Mouse (Mus musculus) Patski (cell line): ENCODE results near the gene Supt20. TPM values are rescaled to one million over a fixed set of nuclear protein-coding genes. Genes with fewer than 3 reads are reported as not detected.
"Not testable (repeated sequence)": the region's sequence is repeated elsewhere in the genome, so short reads cannot be mapped to it uniquely, and the experiment has no call there.

Experiments
- ATAC-seq: fragments of 100-300 bp; one replicate; pipeline ENCODE4 v1.8.0; 2021
- CTCF ChIA-PET: fragments of 350-600 bp; sonication (Branson Sonifier 250); formaldehyde crosslinking; loops from one replicate; lab custom pipeline; 2022; ENCODE audit warnings: inconsistent platforms; lab: Charles Lee
- POLR2A ChIA-PET: fragments of 350-600 bp; sonication (Branson Sonifier 250); formaldehyde crosslinking; loops from one replicate; lab custom pipeline; 2022; ENCODE audit warnings: antibody characterized with exemption, inconsistent platforms; lab: Charles Lee
- DNase-seq: peaks from one replicate; pipeline ENCODE4 v3.0.0-alpha.2; 2011; ENCODE audit warnings: low read depth, low spot score
- H3K27me3 ChIP-seq: fragments of 371-371 bp; one replicate; pipeline ENCODE4 v1.5.1; 2021
- CTCF ChIP-seq: fragments of 100-300 bp; IDR thresholded peaks from one replicate; pipeline ENCODE4 v1.5.1; 2021
- in situ Hi-C: fragments of 300-500 bp; cut with MboI; formaldehyde crosslinking; loops from 3 replicates; pipeline ENCODE4 v1.11.1; 2018; ENCODE audit warnings: low pct_unique_long_range_greater_than_20kb, mixed read lengths
- polyA plus RNA-seq: library from polyadenylated mRNA; unstranded; gene quantifications from one replicate; pipeline ENCODE4 v1.2.3, GENCODE M21; 2021

Supt20 gene
- polyA plus RNA-seq, 1 experiment from 2014 or later, result 85.0 TPM

DNA sequence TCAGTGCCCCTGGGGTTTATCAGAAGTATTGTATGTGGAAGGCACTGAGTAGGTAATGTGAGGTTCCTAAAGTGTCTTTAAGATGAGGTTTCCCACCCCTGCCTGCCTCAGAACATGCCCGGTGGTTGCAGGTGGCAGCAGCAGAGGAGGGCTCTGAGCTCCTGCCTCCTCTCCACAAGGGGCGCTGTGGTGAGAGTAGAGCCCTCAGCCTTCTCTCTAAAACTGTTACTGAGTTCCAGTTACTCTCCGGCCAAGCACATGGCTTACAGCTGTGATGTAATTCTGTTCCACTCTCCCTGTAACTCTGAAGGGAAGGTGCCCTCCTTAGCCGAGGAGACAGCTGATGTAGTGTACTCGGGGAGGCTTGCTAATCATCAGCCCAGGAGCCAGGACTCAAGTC, 53.2 kb downstream of the Supt20 start:
- ChIA-PET POLR2A (interaction anchor here (1.2 kb wide), 1 partner anchor 10 kb away, joined by 4 read pairs; the partner anchor contains the start of genes Alg5 and Exosc8), CTCF (interaction anchor here (0.7 to 1.8 kb wide), 5 partner anchors 10 to 44 kb away, joined by 3 to 13 read pairs (median 3); partner anchors contain the start of genes Alg5 and Exosc8)
- ATAC-seq (peak; percentile 64), DNase-seq (no peak)
- TF ChIP-seq CTCF, result no peak
- H3K27me3 ChIP-seq, result no peaks in the 10 kb centered on the region
- in situ Hi-C loops, result no loop called here

DNA sequence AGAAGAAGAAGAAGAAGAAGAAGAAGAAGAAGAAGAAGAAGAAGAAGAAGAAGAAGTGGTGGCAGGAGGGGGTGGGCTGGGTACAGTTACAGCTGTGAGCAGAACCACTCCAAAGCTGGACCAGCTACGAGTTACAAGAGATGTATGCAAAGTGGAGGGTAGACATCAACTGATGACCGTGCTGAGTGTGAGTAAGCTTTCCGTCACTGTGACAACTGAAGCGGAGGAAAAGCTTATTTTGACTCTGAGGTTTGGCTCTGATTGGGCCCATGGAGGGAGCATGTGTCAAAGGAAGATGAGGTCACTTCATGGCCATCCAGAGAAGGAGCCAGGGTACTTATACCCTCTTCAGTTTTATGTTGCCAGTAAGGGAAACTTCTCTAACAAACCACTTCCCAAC, 60.8 kb downstream of the Supt20 start:
- ATAC-seq (peak; percentile 23), DNase-seq (no peak)
- H3K27me3 ChIP-seq, result no peaks in the 10 kb centered on the region
- CTCF ChIA-PET, result interaction anchor here (0.9 kb wide), 1 partner anchor 63 kb away, joined by 3 read pairs; no protein-coding TSS in a partner anchor
- POLR2A ChIA-PET, result no interaction called here
- in situ Hi-C loops, result no loop called here
- no peak for TF ChIP-seq CTCF

DNA sequence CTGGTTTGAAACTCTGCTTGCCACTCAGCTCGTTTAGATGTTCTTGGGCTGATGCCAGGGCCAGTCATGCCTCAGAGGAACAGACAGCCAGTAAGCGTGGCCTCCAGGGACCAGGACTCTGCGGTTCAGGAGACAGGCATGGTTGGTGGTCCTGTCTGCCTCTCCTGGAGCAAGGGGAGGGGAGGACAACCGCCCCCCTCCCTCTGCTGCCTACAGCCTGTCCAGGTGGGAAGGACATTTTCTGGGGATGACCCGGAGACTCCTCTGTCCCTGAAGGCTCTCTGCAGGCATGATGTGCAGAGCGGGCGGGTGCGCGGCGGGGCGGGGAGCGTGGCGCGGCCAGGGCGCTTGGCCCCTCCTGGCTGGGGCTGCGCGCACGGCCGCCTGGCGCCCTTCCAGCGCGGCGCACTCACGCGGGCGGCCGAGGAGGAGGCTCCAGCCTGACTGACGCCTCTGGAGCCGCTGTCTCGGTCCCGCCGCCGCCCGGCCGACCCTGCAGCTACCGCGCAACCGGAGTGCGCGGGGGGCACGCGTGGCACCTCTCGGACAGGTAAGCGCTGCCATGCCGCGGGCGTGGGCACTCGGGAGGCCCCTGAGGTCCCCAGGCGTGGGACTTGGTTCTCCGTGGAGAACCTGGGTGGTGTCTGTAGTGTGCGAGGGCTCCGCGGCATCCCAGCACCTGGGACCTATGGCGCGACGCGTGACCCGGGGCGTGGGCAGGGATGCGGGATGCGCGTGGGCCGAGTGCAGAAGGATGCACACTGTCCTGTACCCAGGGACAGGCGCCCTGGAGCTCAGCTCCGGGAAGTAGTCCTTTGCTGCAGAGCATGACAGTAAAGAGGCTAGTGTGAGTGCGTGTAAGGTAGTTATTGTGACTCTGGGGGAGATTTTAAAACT, 62.8 kb downstream of the Supt20 start, which contains the start of gene Smad9:
Smad9 (plus strand) TSS at position 438 of the 897 bp plus-strand sequence.
- ATAC-seq, result peak; percentile 85
- ChIA-PET CTCF (interaction anchor here (0.8 kb wide), 1 partner anchor 56 kb away, joined by 3 read pairs; no protein-coding TSS in a partner anchor), POLR2A (no interaction called here)
- no peak for TF ChIP-seq CTCF
- no peaks in the 10 kb centered on the region for H3K27me3 ChIP-seq
- DNase-seq, result peak; percentile 64
- in situ Hi-C loops, result no loop called here

DNA sequence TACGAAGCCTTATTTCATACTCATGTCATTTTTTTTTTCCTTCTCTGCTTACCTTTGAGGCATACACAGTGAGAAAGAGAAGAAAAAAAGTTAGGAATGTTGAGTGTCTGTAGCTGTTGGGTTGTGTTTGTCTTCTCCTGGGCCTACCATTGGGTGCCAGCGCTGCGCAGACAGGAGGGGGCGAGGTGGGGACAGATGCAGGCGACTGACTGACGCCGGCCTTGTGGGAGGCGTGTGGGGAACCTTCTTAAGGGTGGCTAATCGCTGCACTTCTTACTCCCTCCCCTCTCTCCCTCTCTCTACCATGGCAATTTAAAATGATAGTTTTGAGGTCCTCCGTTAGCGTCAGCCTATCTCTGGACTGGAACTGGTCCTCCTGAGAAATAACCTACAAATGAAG, 63.5 kb downstream of the Supt20 start:
- DNase-seq (no peak), ATAC-seq (peak; percentile 36)
- in situ Hi-C loops, result no loop called here
- ChIA-PET POLR2A (no interaction called here), CTCF (interaction anchor here (0.6 to 0.8 kb wide), 2 partner anchors 8 to 56 kb away, joined by 3 read pairs; no protein-coding TSS in a partner anchor)
- H3K27me3 ChIP-seq, result no peaks in the 10 kb centered on the region
- TF ChIP-seq CTCF, result no peak

DNA sequence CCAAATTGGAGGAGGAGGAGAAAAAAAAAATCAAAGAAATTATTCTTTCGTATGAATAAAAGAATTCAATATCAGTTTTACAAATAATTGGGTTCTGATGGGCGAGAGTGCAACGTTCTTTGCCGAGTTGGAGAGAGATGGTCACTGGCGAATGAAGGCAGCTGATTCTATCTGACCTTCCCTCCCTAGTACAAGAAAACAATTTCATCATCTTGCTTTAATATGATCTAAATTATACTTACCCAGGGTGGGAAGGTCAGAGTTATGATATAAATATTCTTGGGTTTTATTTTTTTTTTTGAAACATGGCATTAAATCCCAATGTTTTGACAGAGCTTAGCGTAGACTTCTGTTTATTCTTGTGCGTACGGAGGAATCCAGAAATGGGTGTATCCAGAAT, 64.8 kb downstream of the Supt20 start:
- TF ChIP-seq CTCF, result no peak
- no peaks in the 10 kb centered on the region for H3K27me3 ChIP-seq
- POLR2A ChIA-PET, result no interaction called here
- CTCF ChIA-PET, result interaction anchor here (1.5 kb wide), 1 partner anchor 22 kb away, joined by 4 read pairs; the partner anchor contains the start of gene Alg5
- ATAC-seq, result no peak
- DNase-seq, result no peak
- in situ Hi-C loops, result no loop called here

DNA sequence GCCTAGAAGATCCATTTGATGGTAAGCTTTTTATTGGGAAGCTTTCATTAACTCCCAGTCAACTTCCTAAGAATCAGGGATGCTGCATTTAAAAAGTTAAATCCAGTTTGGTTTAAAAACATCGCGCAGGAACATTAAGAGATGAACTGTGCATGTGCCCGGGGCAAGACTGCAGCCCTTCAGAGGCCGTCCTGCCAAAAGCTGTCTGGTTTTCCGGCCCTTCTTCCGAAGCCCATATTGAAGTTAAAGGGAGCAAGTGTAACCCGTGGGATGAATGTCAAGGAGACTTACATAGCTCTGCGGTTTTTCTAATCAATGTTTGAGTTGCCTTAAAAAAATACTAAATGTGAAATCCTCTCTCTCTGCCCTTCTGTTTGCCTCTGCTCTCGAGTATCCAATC, 66.6 kb downstream of the Supt20 start:
- no peaks in the 10 kb centered on the region for H3K27me3 ChIP-seq
- in situ Hi-C loops, result no loop called here
- TF ChIP-seq CTCF, result no peak
- CTCF ChIA-PET, result interaction anchor here (1.2 kb wide), 1 partner anchor 13 kb away, joined by 3 read pairs; no protein-coding TSS in a partner anchor
- no peak for DNase-seq
- POLR2A ChIA-PET, result no interaction called here
- no peak for ATAC-seq

DNA sequence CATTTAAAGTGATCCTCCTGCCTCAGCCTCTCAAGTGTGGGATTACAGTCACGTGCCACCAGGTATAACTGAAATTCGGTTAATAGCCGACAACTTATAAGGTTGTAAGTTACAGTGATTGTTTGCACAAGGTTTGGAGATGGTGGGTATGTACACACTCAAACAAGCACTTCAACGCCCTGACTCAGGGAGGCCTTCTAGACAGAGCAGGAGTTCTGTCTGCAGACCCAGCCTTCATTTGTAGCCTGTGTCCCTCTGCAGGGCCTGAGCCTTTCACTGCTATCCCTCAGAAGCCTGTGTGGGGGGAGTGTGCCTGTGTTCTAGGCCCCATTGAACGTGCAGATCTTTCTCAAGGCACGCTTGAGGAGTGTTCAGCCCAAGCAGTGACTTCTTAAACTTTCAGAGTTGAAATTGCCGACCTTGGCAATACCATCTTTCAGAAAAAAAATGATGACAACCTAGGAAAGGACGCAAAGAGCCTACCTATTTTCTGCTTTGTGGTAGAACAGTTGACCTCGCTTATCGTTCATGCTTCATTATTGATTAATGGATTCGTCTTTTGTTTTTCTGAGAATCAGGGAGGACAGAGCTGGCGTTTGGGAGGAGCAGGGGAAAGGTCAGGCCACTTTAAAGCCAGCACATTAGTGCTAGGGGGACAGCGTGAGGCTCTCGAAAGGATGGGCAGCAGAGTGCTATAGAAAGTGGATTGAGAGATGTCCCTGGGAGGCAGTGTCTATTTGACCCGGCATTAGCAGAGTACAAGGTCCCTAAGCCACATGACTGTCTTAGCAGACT, 67.9 kb downstream of the Supt20 start:
- CTCF ChIA-PET, result no interaction called here
- no peak for ATAC-seq
- no peak for DNase-seq
- in situ Hi-C loops, result no loop called here
- no peak for TF ChIP-seq CTCF
- H3K27me3 ChIP-seq, result no peaks in the 10 kb centered on the region
- POLR2A ChIA-PET, result no interaction called here

DNA sequence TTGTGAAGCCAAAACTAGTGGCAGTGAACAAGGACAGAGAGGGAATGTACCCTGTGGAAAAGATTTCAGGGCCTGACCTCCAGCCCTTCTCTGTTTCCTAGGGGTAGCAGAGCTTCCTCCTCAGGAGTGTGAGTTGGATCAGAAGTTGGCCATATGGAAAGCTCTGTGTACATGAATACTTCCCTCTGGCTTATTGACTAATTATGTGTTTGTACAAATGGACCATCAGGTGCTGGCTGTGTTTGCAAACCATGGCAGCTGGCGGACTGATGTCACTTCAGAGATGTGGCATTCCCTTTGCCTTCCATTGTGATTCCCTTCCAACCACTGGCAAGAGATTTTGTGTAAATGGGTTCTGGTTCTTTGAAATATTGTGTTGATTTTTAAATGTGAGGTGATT, 68.7 kb downstream of the Supt20 start:
- no peaks in the 10 kb centered on the region for H3K27me3 ChIP-seq
- in situ Hi-C loops, result no loop called here
- ChIA-PET POLR2A (no interaction called here), CTCF (interaction anchor here (1.1 kb wide), 1 partner anchor 10 kb away, joined by 4 read pairs; no protein-coding TSS in a partner anchor)
- TF ChIP-seq CTCF, result no peak
- no peak for DNase-seq
- ATAC-seq, result no peak

DNA sequence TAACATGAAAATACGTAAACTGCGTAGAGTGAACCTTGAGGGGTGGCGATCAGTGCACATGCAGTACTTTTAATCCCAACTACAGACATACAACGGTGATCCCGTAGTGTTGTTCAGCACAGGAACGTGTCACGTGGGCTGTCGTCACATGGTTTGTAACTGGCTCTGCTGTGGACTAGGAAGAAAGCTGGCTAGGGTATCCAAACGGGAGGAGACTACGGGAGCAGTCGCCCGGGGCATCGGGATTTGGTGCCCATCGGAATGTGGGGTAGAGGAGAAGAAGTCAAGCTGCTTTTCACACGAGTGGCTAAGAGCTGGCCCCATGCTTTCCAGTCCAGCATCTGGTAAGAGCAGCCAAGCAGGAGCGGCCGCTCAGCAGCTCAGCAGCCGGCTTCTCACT, 71.8 kb downstream of the Supt20 start:
- CTCF ChIA-PET, result interaction anchor here (1.6 kb wide), 1 partner anchor 29 kb away, joined by 7 read pairs; the partner anchor contains the start of genes Alg5 and Exosc8
- POLR2A ChIA-PET, result interaction anchor here (0.5 kb wide), 1 partner anchor 655 kb away, joined by 3 read pairs; no protein-coding TSS in a partner anchor
- H3K27me3 ChIP-seq, result no peaks in the 10 kb centered on the region
- DNase-seq, result no peak
- no peak for ATAC-seq
- no peak for TF ChIP-seq CTCF
- in situ Hi-C loops, result no loop called here

DNA sequence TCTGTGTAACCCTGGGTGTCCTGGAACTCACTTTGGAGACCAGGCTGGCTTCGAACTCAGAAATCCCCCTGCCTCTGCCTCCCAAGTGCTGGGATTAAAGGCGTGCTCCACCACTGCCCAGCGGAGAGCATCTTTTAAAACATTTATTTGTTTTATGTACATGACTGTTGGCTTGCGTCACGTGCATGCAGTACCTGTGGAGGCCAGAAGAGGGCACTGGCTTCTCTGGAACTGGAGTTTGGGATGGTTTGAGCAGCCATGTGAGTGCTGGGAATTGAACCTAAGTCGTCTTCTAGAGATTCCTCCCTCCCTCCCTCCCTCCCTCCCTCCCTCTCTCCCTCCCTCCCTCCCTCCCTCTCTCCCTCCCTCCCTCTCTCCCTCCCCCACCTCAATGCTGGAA, 72.9 kb downstream of the Supt20 start:
- CTCF ChIA-PET, result interaction anchor here (1.6 kb wide), 1 partner anchor 30 kb away, joined by 7 read pairs; the partner anchor contains the start of genes Alg5 and Exosc8
- POLR2A ChIA-PET, H3K27me3 ChIP-seq, in situ Hi-C loops, ATAC-seq, DNase-seq: not testable (repeated sequence)
- peak; percentile 57 for TF ChIP-seq CTCF
